Mouse (Mus musculus) neural tube, embryonic 14.5 days (tissue): ENCODE results near the gene Misp. TPM values are rescaled to one million over a fixed set of nuclear protein-coding genes. Genes with fewer than 3 reads are reported as not detected.
A peak's percentile ranks its signal among the peaks of the same experiment; 100 is the strongest.

Source experiments
- ATAC-seq: fragments of 200-750 bp; cut with Nextera tagmentation; 2 replicates; pipeline ENCODE4 v1.8.0; 2017; ENCODE audit warnings: low read depth, mild to moderate bottlenecking, moderate TSS enrichment, moderate library complexity
- H3K27ac ChIP-seq: fragments of 300-500 bp; sonication (generic); 2 replicates; pipeline ENCODE4 v1.5.1; 2014; ENCODE audit warnings: low read depth, mild to moderate bottlenecking, control low read depth, low read length, moderate library complexity, mixed read lengths
- H3K27me3 ChIP-seq: fragments of 300-500 bp; sonication (generic); 2 replicates; pipeline ENCODE4 v1.6.1; 2014; ENCODE audit warnings: low read length; ENCODE audit not compliant: control insufficient read depth, insufficient read depth
- H3K36me3 ChIP-seq: fragments of 300-500 bp; sonication (generic); 2 replicates; pipeline ENCODE4 v1.6.1; 2014; ENCODE audit warnings: low read length, mixed read lengths; ENCODE audit not compliant: control insufficient read depth, insufficient read depth
- H3K4me1 ChIP-seq: fragments of 300-500 bp; sonication (generic); 2 replicates; pipeline ENCODE4 v1.6.1; 2014; ENCODE audit warnings: low read length; ENCODE audit not compliant: control insufficient read depth, insufficient read depth
- H3K4me2 ChIP-seq: fragments of 300-500 bp; sonication (generic); 2 replicates; pipeline ENCODE4 v1.6.1; 2014; ENCODE audit warnings: mild to moderate bottlenecking, low read depth, low read length, control low read depth
- H3K4me3 ChIP-seq: fragments of 300-500 bp; sonication (generic); 2 replicates; pipeline ENCODE4 v1.5.1; 2014; ENCODE audit warnings: low read depth, low read length, control low read depth, mixed read lengths
- H3K9ac ChIP-seq: fragments of 300-500 bp; sonication (generic); replicated peaks from 2 replicates; pipeline ENCODE4 v1.6.1; 2014; ENCODE audit warnings: low read depth, mild to moderate bottlenecking, control low read depth, low read length, mixed read lengths
- H3K9me3 ChIP-seq: fragments of 300-500 bp; sonication (generic); 2 replicates; pipeline ENCODE4 v1.6.1; 2016; ENCODE audit warnings: low read length; ENCODE audit not compliant: control insufficient read depth
- WGBS: fragments of 180-500 bp; shearing (Covaris S2); extraction: QIAGEN DNeasy Blood & Tissue Kit; methylation state at CpG from one replicate; pipeline ENCODE4 v1.1.7; 2014; 5-methylcytosine and 5-hydroxymethylcytosine counted together
- microRNA-seq: library from miRNA; unstranded; fragments of <30 nt; microRNA quantifications from one replicate; pipeline ENCODE4, GENCODE M21; 2016
- polyA plus RNA-seq: library from polyadenylated mRNA; unstranded; fragments of >200 nt; fragmentation: Nextera tagmentation; extraction: Ambion mirVana; gene quantifications from 2 replicates; pipeline ENCODE4 v1.2.1, GENCODE M21; 2014

Gene Misp
- polyA plus RNA-seq, 1 experiment from 2014 or later: 0.36 TPM

DNA sequence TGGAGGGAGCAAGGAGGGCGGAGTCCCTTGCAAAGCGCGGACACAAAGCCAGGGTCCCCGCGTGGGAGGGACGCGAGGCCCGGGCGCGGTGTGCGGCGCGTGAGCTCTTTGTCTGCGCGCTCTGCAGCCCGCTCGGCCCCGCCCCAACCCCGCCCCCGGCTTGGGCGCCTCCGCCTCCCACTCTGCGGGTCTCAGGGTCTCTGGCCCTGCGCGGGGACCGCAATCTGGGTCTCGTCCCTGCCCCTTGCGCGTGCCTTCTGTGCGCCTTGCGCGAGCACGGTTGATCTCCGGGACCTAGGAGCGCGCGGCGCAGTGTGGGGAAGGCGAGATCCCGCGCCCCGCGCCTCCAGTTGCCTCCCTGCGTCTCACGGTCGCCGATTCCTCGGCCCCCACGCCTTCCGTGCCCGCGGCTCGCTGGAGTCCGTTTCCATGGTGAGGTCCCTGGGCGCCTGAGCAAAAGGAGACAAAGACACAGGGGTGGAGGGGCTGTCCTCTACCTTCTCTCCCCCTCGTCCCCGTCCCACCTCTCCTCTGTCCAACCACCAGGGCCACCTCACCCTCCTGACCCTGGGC lies 53.6 kb downstream of the Misp start, which contains the start of the genes Prtn3 and Plppr3:
Gene Prtn3, plus strand, starts transcription at position 187 of the 573 bp plus-strand sequence.
Gene Plppr3, minus strand, starts transcription at position 345 of the 573 bp plus-strand sequence.
- ATAC-seq: peak; percentile 93
- H3K27me3 ChIP-seq: no peaks in the 10 kb centered on the region
- H3K4me2 ChIP-seq: peak within 1 kb of the TSS; percentile 85
- 0% methylated on average over 26 of the region's 57 CpGs for WGBS
- H3K36me3 ChIP-seq: peaks cover 7% of the 10 kb centered on the region
- H3K9ac ChIP-seq: peak within 1 kb of the TSS; percentile 90
- peak within 1 kb of the TSS; percentile 66 for H3K4me3 ChIP-seq
- H3K27ac ChIP-seq: peak within 1 kb of the TSS; percentile 89
- peaks cover 24% of the 10 kb centered on the region for H3K4me1 ChIP-seq
- H3K9me3 ChIP-seq: no peaks in the 10 kb centered on the region

DNA sequence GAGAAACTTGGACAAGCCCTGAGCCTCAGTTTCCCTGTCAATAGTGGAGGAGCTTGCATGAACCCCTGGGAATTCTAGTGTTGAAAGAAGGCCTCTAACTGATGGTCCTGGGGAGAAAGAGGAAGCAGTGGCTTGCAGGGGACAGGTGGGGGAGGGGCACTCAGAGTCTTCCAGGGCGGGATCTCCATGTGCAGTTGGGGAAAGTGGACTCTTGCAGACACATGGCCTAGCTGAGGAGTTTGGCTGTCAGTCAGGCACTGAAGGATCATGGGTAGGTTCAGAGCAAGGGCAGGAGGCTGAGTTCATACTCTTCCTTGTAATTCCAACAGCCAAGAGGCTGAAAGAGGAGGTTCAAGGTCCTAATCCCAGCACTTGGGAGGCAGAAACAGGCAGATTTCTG lies 56.4 kb downstream of the Misp start:
- Histone ChIP-seq H3K27ac (no peak overlapping the region), H3K36me3 (no peaks in the 10 kb centered on the region), H3K9ac (no peak overlapping the region), H3K27me3 (no peaks in the 10 kb centered on the region), H3K4me3 (no peak overlapping the region), H3K4me2 (no peak overlapping the region), H3K4me1 (peaks cover 10% of the 10 kb centered on the region; the same call in 1 of the 2 replicates), H3K9me3 (no peaks in the 10 kb centered on the region)
- no peak for ATAC-seq
- WGBS: 71% methylated on average over 1 of the region's 1 CpGs

DNA sequence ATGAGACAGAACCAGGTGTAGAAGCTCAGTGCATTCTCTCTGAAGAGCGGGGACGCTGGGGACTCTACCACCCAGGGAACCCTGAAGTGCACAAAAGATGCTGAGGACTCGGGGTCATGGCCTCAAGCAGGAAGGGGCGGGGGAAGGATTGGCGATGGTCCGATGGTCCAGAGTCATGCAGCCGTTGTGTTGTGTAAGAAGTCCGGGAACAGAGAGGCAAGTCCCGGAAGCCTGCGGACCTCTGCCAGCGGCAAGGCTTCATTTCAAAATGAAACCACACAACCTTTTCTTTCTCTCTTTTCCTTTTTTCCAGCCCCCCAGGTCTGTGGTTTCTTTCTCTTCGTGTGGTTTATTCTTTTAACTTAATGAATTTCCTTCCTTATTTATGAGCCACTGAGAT lies 57.0 kb downstream of the Misp start:
- Histone ChIP-seq H3K27me3 (no peaks in the 10 kb centered on the region), H3K4me2 (no peak overlapping the region), H3K4me1 (peaks cover 7% of the 10 kb centered on the region; the same call in 1 of the 2 replicates), H3K36me3 (no peaks in the 10 kb centered on the region), H3K4me3 (no peak overlapping the region), H3K9ac (no peak overlapping the region), H3K9me3 (no peaks in the 10 kb centered on the region), H3K27ac (no peak overlapping the region)
- WGBS: 50% methylated on average over 12 of the region's 12 CpGs
- no peak for ATAC-seq

DNA sequence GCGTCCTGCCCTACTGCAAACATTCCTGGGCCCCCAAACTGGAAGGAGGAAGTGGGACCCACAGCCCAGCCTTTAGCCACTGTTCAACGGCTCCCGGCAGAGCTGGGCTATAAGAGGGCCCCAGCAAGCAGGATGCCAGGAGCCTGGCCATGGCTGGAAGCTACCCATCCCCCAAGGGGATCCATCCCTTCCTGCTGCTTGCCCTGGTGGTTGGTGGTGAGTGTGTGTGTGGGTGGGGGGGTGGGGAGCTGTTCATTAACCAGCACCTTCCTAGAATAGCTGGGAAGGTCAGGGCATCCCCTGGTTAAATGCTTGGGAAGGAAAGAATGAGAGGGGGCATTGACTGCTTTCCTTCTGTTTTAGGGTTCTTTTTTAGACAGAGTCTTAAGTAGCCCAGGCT lies 58.7 kb downstream of the Misp start:
- Histone ChIP-seq H3K4me2 (no peak overlapping the region), H3K9ac (no peak overlapping the region), H3K27ac (no peak overlapping the region), H3K4me1 (peaks cover 5% of the 10 kb centered on the region; the same call in 1 of the 2 replicates), H3K9me3 (no peaks in the 10 kb centered on the region), H3K27me3 (no peaks in the 10 kb centered on the region), H3K4me3 (no peak overlapping the region), H3K36me3 (no peaks in the 10 kb centered on the region)
- 41% methylated on average over 3 of the region's 3 CpGs for WGBS
- no peak for ATAC-seq

Small RNA genes within 50 kb of the gene (microRNA-seq; reads per million reads assigned to microRNA genes)
- not detected for gene Mir6910

Other genes with a start within 250 kb of the Misp start
- not detected in 2 replicates for gene Theg, start 233.7 kb upstream of the Misp start, polyA plus RNA-seq
- 0.66 and 1.3 TPM in 2 replicates for gene C2cd4c, start 207.0 kb upstream of the Misp start, polyA plus RNA-seq
- gene Shc2, start 183.1 kb upstream of the Misp start, polyA plus RNA-seq: 16.7 and 22.8 TPM in 2 replicates
- not detected in 2 replicates for gene Odf3l2, start 175.3 kb upstream of the Misp start, polyA plus RNA-seq
- gene Madcam1, start 156.4 kb upstream of the Misp start, polyA plus RNA-seq: 0.82 and 1.2 TPM in 2 replicates
- 104 and 118 TPM in 2 replicates for gene Tpgs1, start 151.6 kb upstream of the Misp start, polyA plus RNA-seq
- gene Cdc34, start 138.8 kb upstream of the Misp start, polyA plus RNA-seq: 69.7 and 74.6 TPM in 2 replicates
- 1.1 and 1.3 TPM in 2 replicates for gene Gzmm, start 132.0 kb upstream of the Misp start, polyA plus RNA-seq
- gene Bsg, start 116.5 kb upstream of the Misp start, polyA plus RNA-seq: 800 and 802 TPM in 2 replicates
- gene Hcn2, start 104.4 kb upstream of the Misp start, polyA plus RNA-seq: 2.7 and 3.7 TPM in 2 replicates
- 34.9 and 36.7 TPM in 2 replicates for gene Polrmt, start 74.4 kb upstream of the Misp start, polyA plus RNA-seq
- 2.0 and 2.3 TPM in 2 replicates for gene Fgf22, start 65.9 kb upstream of the Misp start, polyA plus RNA-seq
- gene Rnf126, start 54.0 kb upstream of the Misp start, polyA plus RNA-seq: 89.3 and 93.7 TPM in 2 replicates
- 1.7 and 2.3 TPM in 2 replicates for gene Fstl3, start 43.7 kb upstream of the Misp start, polyA plus RNA-seq
- not detected in 2 replicates for gene Prss57, start 30.0 kb upstream of the Misp start, polyA plus RNA-seq
- gene Palm, start 27.4 kb upstream of the Misp start, polyA plus RNA-seq: 233 and 247 TPM in 2 replicates
- 36.9 and 53.5 TPM in 2 replicates for gene Ptbp1, start 33.4 kb downstream of the Misp start, polyA plus RNA-seq
- gene Prtn3, start 53.5 kb downstream of the Misp start, polyA plus RNA-seq: 11.1 and 12.4 TPM in 2 replicates
- 299 and 327 TPM in 2 replicates for gene Plppr3, start 53.6 kb downstream of the Misp start, polyA plus RNA-seq
- gene Elane, start 65.3 kb downstream of the Misp start, polyA plus RNA-seq: 0.55 TPM in 1 of 2 replicates, not detected in the other
- gene Cfd, start 69.9 kb downstream of the Misp start, polyA plus RNA-seq: not detected in 2 replicates
- gene Med16, start 87.9 kb downstream of the Misp start, polyA plus RNA-seq: 33.2 and 38.7 TPM in 2 replicates
- gene Gm26602, start 89.9 kb downstream of the Misp start, polyA plus RNA-seq: 5.9 and 9.1 TPM in 2 replicates
- gene Kiss1r, start 96.0 kb downstream of the Misp start, polyA plus RNA-seq: 2.2 and 2.3 TPM in 2 replicates
- 253 and 265 TPM in 2 replicates for gene R3hdm4, start 100.2 kb downstream of the Misp start, polyA plus RNA-seq
- 3.3 and 5.1 TPM in 2 replicates for gene Arid3a, start 106.1 kb downstream of the Misp start, polyA plus RNA-seq
- 87.0 and 103 TPM in 2 replicates for gene Wdr18, start 139.2 kb downstream of the Misp start, polyA plus RNA-seq
- 0.43 and 0.61 TPM in 2 replicates for gene Grin3b, start 149.7 kb downstream of the Misp start, polyA plus RNA-seq
- 19.2 and 21.1 TPM in 2 replicates for gene Tmem259, start 163.3 kb downstream of the Misp start, polyA plus RNA-seq
- gene Cnn2, start 167.6 kb downstream of the Misp start, polyA plus RNA-seq: 9.9 and 40.0 TPM in 2 replicates
- gene Abca7, start 175.5 kb downstream of the Misp start, polyA plus RNA-seq: 4.3 and 6.7 TPM in 2 replicates
- gene Arhgap45, start 195.7 kb downstream of the Misp start, polyA plus RNA-seq: 0.83 and 1.8 TPM in 2 replicates
- gene Polr2e, start 218.8 kb downstream of the Misp start, polyA plus RNA-seq: 138 and 145 TPM in 2 replicates
- 512 and 546 TPM in 2 replicates for gene Gpx4, start 226.2 kb downstream of the Misp start, polyA plus RNA-seq